Mouse (Mus musculus) ES-CJ7 (cell line): ENCODE measurements around the gene Dach2.
A peak's percentile ranks its signal among the peaks of the same experiment; 100 is the strongest.
"Not testable (repeated sequence)": the region's sequence is repeated elsewhere in the genome, so short reads cannot be mapped to it uniquely, and the experiment has no call there.

ENCODE experiments used
- DNase-seq: peaks from one replicate; pipeline ENCODE4 v3.0.0; 2011; ENCODE audit warnings: low read depth, low spot score

Dach2 gene

GRCm38 (mm10) chrX:113297404-113297803 lies at the start of gene Dach2:
TSS of gene Dach2 (plus strand) at chrX:113297510.
- peak; percentile 39 for DNase-seq

DNA sequence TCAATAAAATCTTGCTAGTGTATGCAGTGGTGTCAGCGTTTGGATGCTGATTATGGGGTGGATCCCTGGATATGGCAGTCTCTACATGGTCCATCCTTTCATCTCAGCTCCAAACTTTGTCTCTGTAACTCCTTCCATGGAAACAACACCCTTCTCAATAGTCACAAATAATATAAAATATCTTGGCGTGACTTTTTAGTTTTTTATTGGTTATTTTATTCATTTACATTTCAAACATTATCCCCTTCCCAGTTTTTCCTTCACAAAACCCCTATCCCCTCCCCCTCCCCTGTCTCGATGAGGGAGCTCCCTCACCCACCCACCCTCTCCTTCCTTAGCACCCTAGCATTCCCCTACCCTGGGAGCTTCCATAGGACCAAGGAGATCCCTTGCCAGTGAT lies 44.9 kb upstream of the Dach2 start:
- not testable (repeated sequence) for DNase-seq

GRCm38 (mm10) chrX:113298031-113298430 lies 721 bp downstream of the Dach2 start:
- DNase-seq = peak; percentile 79

GRCm38 (mm10) chrX:113298468-113298867 lies 1.2 kb downstream of the Dach2 start:
- DNase-seq = peak; percentile 12

DNA sequence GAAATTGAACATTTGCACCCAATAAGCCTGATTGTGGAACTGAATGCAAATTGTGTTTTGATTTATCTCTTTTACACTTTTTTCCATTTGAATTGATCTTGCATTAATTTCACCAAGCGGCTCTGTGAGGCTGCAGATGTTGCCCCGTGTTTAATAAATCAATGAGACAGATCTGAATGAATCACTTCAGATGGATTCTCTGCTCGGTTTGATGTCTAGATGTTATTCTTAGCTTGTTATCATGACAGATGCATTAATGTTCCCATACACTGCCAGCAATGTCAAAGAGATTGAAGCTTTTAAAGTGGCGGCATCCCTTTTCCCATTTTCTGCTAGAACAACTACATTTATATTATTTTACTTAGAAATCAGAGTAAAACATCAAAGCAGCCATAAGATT lies 7.0 kb downstream of the Dach2 start:
- no peak for DNase-seq

GRCm38 (mm10) chrX:113338143-113338542 lies 40.8 kb downstream of the Dach2 start:
- DNase-seq = no peak

DNA sequence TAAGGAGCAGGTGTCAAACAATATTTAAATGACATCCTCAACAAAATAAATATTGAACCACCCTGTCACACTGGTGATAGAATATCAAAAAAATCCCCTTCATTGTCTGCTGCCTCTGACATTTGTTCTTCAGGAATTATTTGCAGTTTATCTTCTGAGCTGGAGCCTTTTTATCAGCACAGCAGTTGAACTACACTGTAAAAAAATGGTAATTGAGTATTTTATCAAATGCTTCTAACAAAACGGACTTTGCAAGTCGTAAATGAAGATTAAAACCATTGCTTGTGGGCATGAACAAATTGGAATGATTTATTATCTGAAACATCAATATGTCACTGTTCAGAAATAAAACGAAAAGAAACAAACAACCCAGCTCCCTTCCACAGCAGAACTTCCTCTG lies 97.1 kb downstream of the Dach2 start:
- DNase-seq = no peak

DNA sequence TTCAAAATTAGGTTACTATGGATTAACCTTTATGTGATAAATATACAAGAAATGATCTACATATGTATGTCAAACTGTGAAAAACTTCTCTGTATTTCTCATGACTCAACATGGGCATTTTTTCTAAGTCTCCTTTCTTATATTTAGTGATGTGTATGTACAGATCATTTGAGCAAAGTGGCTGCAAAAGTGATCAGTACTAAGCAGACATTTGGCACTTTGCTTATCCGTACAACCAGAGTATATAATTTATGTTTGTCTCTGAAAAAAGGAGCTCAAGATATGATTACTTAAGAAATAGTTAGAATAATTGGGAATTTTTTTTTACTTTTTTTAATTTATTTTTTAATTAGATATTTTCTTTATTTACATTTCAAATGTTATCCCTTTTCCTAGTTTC lies 111.4 kb downstream of the Dach2 start:
- DNase-seq = no peak

DNA sequence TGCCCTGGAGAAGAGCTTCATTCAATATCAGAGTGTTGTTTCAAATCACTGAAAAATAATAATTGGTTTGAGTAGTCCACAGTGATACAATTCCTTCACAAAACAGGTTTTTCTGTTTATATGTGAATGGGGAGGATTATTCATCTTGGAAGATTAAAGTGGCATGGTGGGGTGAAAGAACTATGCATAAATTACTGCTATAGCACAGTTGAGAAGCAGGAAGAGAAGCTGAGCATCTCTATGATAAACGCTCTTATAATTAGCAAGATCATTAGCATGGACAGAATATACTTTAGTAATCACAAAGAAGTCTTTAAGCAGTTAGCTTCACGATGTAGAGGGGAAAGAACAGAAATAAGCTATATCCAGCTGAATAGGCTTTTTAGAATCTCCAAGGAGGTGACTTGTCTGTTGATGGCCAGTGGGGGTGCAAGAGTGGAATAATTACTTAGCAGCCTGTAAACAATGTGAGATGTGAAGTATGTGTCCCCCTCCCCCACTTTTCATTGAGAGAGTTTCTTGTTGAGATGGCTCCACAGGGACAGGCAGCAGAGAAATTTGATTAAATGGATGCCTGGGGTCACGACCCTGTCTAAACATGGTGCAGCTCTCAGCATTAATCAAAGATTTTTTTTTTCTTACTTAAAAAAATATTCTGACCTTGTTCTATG lies 124.3 kb downstream of the Dach2 start:
- DNase-seq = peak; percentile 1

DNA sequence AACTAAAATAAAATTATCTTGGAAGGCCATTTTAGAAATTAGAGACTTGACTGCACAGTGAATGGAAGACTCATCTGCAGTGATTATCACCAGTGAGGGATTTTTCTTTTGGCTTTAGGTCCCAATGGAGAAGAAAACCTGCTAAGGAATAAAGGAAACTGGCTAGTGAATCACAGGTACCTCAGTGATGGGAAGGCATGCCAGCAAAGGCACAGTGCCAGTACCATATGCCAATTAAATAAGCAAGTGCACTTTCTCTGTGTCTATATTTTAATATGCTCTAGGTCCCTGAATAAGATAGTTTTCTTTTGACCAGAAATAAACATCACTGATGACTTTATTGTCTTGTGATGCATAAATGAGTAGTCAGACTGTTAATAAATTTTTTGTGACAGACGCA lies 184.8 kb downstream of the Dach2 start:
- DNase-seq = no peak

DNA sequence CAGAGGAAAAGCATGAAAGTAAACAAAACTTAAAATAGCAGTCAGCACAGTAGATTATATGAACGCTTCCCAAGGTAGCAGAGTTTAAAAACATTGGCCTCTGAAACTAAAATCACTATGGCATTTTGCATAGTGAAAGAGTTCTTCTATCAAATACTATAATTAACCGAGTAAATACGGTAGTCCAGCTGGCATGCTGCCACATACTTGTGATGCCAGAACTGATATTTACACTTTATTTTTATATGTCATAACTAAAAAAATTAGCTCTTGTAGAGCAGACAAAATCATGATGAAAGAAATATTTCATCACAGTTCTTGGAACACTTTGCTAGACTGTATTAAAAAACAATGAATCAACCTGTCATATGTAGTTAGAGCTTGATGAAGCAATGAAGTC lies 247.8 kb downstream of the Dach2 start:
- no peak for DNase-seq

GRCm38 (mm10) chrX:113563897-113564296 lies 266.6 kb downstream of the Dach2 start:
- no peak for DNase-seq

DNA sequence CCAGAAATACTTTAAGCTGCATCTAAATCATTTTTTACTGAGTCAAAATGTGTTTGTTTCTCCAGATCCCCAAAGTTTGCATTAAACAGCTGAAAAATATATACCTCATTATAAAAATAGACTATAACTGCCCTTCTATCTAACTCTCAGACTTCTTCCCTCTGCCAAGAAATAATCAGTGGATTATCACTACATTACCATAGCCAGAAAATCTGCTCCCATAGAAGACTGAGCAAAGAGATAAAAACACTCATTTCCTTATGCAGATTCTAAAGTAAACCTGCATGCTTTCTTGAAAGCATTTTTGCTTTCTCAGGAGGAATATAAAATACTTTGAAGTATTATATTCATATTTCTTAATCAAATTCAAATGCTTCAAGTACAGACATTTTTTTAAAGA lies 368.8 kb downstream of the Dach2 start:
- no peak for DNase-seq

GRCm38 (mm10) chrX:113687163-113687562 lies 389.9 kb downstream of the Dach2 start:
- no peak for DNase-seq

- no peak for DNase-seq
Measured at GRCm38 (mm10) chrX:113712363-113712762, 415.1 kb downstream of the Dach2 start.

- no peak for DNase-seq
Measured at GRCm38 (mm10) chrX:113724124-113724523, 426.8 kb downstream of the Dach2 start.

GRCm38 (mm10) chrX:113747122-113747521 lies 449.8 kb downstream of the Dach2 start:
- no peak for DNase-seq

GRCm38 (mm10) chrX:113792264-113792663 lies 495.0 kb downstream of the Dach2 start:
- DNase-seq = peak; percentile 9

- no peak for DNase-seq
Measured at GRCm38 (mm10) chrX:113810369-113810768, 513.1 kb downstream of the Dach2 start.

- no peak for DNase-seq
Measured at GRCm38 (mm10) chrX:113826810-113827209, 529.5 kb downstream of the Dach2 start.

- DNase-seq = no peak
Measured at GRCm38 (mm10) chrX:113833062-113833461, 535.8 kb downstream of the Dach2 start.

DNA sequence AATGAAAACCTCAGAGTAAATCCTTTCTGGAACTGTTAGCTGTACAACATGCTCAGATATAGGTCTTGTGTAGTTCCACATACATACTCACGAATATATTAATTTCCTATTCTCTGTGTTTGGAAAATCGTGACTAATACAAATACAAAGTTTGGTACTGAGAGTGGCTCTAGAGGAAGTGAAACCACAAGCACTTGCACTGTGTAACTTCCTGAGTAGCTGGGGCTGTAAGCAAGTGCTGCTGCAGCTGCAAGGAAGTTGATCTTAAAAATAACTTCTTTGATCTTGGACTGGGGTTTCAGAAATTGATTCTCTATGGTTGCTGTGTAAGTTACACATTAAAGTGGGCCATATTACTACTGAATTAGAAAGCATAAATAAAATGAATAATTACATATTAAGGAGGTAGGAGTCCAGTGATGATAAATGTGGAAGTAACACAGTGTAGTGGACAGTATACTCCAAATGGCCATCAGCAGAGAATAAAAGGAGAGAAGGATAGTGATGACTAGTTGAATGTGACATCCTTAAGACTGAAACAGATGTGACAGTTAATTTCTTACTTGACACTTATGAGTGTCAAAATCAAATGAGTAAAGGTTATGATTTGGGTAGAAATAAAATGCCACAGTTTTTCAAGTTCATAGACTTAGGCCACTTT lies 570.7 kb downstream of the Dach2 start:
- DNase-seq = no peak
